Mouse (Mus musculus) forebrain, embryonic 16.5 days (tissue): ENCODE measurements around the gene Per1. TPM values are rescaled to one million over a fixed set of nuclear protein-coding genes. Genes with fewer than 3 reads are reported as not detected.

ENCODE experiments used
- ATAC-seq: fragments of 200-750 bp; cut with Nextera tagmentation; 2 replicates; pipeline ENCODE4 v1.8.0; 2017; ENCODE audit warnings: mild to moderate bottlenecking, moderate library complexity
- H3K27ac ChIP-seq: fragments of 300-500 bp; sonication (generic); 2 replicates; pipeline ENCODE4 v1.5.1; 2014; ENCODE audit warnings: low read length, control low read depth
- H3K27me3 ChIP-seq: fragments of 300-500 bp; sonication (generic); replicated peaks from 2 replicates; pipeline ENCODE4 v1.6.1; 2014; ENCODE audit warnings: low read length; ENCODE audit not compliant: control insufficient read depth, insufficient read depth
- H3K36me3 ChIP-seq: fragments of 300-500 bp; sonication (generic); 2 replicates; pipeline ENCODE4 v1.6.1; 2014; ENCODE audit not compliant: control insufficient read depth, insufficient read depth
- H3K4me1 ChIP-seq: fragments of 300-500 bp; sonication (generic); replicated peaks from 2 replicates; pipeline ENCODE4 v1.6.1; 2014; ENCODE audit warnings: low read length; ENCODE audit not compliant: control insufficient read depth, insufficient read depth
- H3K4me2 ChIP-seq: fragments of 300-500 bp; sonication (generic); 2 replicates; pipeline ENCODE4 v1.6.1; 2014; ENCODE audit warnings: mild to moderate bottlenecking, low read length, control low read depth
- H3K4me3 ChIP-seq: fragments of 300-500 bp; sonication (generic); replicated peaks from 2 replicates; pipeline ENCODE4 v1.5.1; 2014; ENCODE audit warnings: mild to moderate bottlenecking, low read length, control low read depth
- H3K9ac ChIP-seq: fragments of 300-500 bp; sonication (generic); replicated peaks from 2 replicates; pipeline ENCODE4 v1.6.1; 2014; ENCODE audit warnings: low read depth, low read length, control low read depth
- H3K9me3 ChIP-seq: fragments of 300-500 bp; sonication (generic); 2 replicates; pipeline ENCODE4 v1.6.1; 2016; ENCODE audit warnings: low read length; ENCODE audit not compliant: control insufficient read depth
- WGBS: fragments of 180-500 bp; shearing (Covaris S2); extraction: QIAGEN DNeasy Blood & Tissue Kit; methylation state at CpG from one replicate; pipeline ENCODE4 v1.1.7; 2014; 5-methylcytosine and 5-hydroxymethylcytosine counted together
- polyA plus RNA-seq: library from polyadenylated mRNA; unstranded; fragments of >200 nt; fragmentation: Nextera tagmentation; extraction: Ambion mirVana; gene quantifications from 2 replicates; pipeline ENCODE4 v1.2.1, GENCODE M21; 2015

The Per1 gene
- polyA plus RNA-seq, 1 experiment from 2014 or later, result 11.8 TPM

GRCm38 (mm10) chr11:69095511-69096231, 654 bp downstream of the Per1 start:
- Histone ChIP-seq H3K9ac (peak overlapping the region; percentile 47), H3K9me3 (no peaks in the 10 kb centered on the region), H3K4me2 (peak overlapping the region; percentile 75), H3K36me3 (no peaks in the 10 kb centered on the region), H3K27ac (peak overlapping the region; percentile 64), H3K27me3 (no peaks in the 10 kb centered on the region), H3K4me1 (peaks cover 68% of the 10 kb centered on the region), H3K4me3 (peak overlapping the region; percentile 46)
- no peak for ATAC-seq
- 3% methylated on average over 27 of the region's 27 CpGs for WGBS

GRCm38 (mm10) chr11:69096360-69096986, 1.5 kb downstream of the Per1 start:
- H3K9ac ChIP-seq, result peak overlapping the region; percentile 47
- peak overlapping the region; percentile 31 for H3K4me3 ChIP-seq
- peak overlapping the region; percentile 87 for H3K27ac ChIP-seq
- peaks cover 66% of the 10 kb centered on the region for H3K4me1 ChIP-seq
- no peaks in the 10 kb centered on the region for H3K9me3 ChIP-seq
- peaks cover 2% of the 10 kb centered on the region; the same call in 1 of the 2 replicates for H3K36me3 ChIP-seq
- H3K27me3 ChIP-seq, result no peaks in the 10 kb centered on the region
- H3K4me2 ChIP-seq, result peak overlapping the region; percentile 75
- WGBS, result 10% methylated on average over 9 of the region's 9 CpGs
- no peak for ATAC-seq

DNA sequence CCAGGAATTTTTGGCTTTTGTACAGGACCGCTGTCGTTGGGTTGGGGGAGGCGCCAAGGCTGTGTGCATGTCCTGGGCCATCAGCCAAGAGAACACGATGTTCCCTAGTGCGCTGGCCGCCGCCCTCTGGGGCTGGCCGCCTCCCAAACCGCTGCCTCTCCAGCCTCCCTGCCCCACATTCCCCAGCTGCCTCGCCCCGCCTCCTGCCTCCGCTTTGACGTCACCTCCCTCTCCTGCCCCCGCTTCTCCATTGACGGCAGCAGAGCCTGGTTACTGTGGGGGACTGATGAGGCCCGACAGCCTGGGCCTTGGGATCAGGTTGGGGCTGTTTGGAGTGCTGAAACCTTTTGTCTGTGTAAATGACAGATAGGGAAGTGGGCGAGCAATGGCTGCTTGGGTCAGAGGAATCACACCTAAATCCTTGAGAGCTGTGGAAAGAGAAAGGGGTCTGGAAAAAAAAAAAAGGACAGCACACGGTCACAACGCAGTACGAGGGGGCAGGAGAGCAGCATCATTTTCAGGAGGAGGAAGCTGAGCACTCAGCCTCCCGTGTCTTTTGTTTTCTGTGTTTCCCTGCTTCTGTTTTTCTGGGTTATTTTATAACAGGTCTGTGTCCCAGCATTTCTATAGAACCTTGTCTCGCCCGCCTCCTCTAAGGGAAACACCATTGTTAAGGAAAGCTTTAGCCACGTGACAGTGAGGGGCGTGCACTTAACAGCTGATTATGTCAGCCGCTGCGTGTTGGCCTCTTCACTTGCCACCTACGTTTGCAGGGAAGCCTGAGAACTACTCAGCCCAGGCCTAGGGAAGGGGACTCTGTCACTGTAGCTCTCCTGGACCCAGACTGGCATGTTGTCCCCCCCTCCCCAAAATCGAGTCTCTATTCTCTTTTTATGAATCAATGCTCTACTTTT, 2.2 kb downstream of the Per1 start:
- 1% methylated on average over 29 of the region's 29 CpGs for WGBS
- H3K27ac ChIP-seq, result peak overlapping the region; percentile 87
- peaks cover 6% of the 10 kb centered on the region; the same call in 1 of the 2 replicates for H3K36me3 ChIP-seq
- H3K4me1 ChIP-seq, result peaks cover 60% of the 10 kb centered on the region
- no peaks in the 10 kb centered on the region for H3K9me3 ChIP-seq
- peak overlapping the region; percentile 47 for H3K9ac ChIP-seq
- no peaks in the 10 kb centered on the region for H3K27me3 ChIP-seq
- ATAC-seq, result no peak
- peak overlapping the region; percentile 31 for H3K4me3 ChIP-seq
- H3K4me2 ChIP-seq, result peak overlapping the region; percentile 61

GRCm38 (mm10) chr11:69098039-69098761, 3.2 kb downstream of the Per1 start:
- peak overlapping the region; percentile 53 for H3K4me3 ChIP-seq
- peak overlapping the region; percentile 78 for H3K4me2 ChIP-seq
- peaks cover 60% of the 10 kb centered on the region for H3K4me1 ChIP-seq
- H3K9ac ChIP-seq, result peak overlapping the region; percentile 67
- H3K27me3 ChIP-seq, result no peaks in the 10 kb centered on the region
- H3K36me3 ChIP-seq, result peaks cover 7% of the 10 kb centered on the region
- no peaks in the 10 kb centered on the region for H3K9me3 ChIP-seq
- WGBS, result 16% methylated on average over 8 of the region's 8 CpGs
- ATAC-seq, result no peak
- peak overlapping the region; percentile 87 for H3K27ac ChIP-seq

DNA sequence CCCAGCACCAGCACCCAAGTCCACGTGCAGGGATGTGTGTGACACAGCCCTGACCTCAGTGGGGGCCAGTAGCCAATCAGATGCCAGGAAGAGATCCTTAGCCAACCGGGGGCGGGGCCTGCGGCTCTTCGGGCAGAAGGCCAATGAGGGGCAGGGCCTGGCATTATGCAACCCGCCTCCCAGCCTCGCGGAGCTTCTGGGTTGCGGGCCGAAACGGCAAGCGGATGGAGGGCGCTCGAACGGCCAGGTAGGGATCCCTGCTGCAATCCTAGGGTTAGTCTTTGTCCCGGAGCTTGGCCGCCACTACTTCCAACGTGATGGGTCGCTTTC, 3.7 kb downstream of the Per1 start:
- Histone ChIP-seq H3K4me3 (peak overlapping the region; percentile 53), H3K27me3 (no peaks in the 10 kb centered on the region), H3K27ac (peak overlapping the region; percentile 87), H3K4me2 (peak overlapping the region; percentile 78), H3K9me3 (no peaks in the 10 kb centered on the region), H3K36me3 (peaks cover 12% of the 10 kb centered on the region), H3K9ac (peak overlapping the region; percentile 67), H3K4me1 (peaks cover 60% of the 10 kb centered on the region)
- 0% methylated on average over 19 of the region's 19 CpGs for WGBS
- no peak for ATAC-seq

- H3K9me3 ChIP-seq, result no peaks in the 10 kb centered on the region
- no peak for ATAC-seq
- peaks cover 58% of the 10 kb centered on the region for H3K4me1 ChIP-seq
- H3K4me2 ChIP-seq, result peak overlapping the region; percentile 78
- peaks cover 18% of the 10 kb centered on the region for H3K36me3 ChIP-seq
- H3K4me3 ChIP-seq, result peak overlapping the region; percentile 53
- no peaks in the 10 kb centered on the region for H3K27me3 ChIP-seq
- H3K27ac ChIP-seq, result peak overlapping the region; percentile 87
- H3K9ac ChIP-seq, result peak overlapping the region; percentile 67
- WGBS, result under 1% methylated on average over 22 of the region's 22 CpGs
Observed at GRCm38 (mm10) chr11:69099177-69099914, 4.3 kb downstream of the Per1 start.

- peak; percentile 37 for ATAC-seq
- Histone ChIP-seq H3K27me3 (no peaks in the 10 kb centered on the region), H3K4me3 (peak overlapping the region; percentile 53), H3K9ac (peak overlapping the region; percentile 67), H3K9me3 (no peaks in the 10 kb centered on the region), H3K36me3 (peaks cover 18% of the 10 kb centered on the region), H3K4me2 (peak overlapping the region; percentile 78), H3K27ac (peak overlapping the region; percentile 87), H3K4me1 (peaks cover 56% of the 10 kb centered on the region)
- WGBS, result under 1% methylated on average over 23 of the region's 23 CpGs
Observed at GRCm38 (mm10) chr11:69099915-69100345, 4.9 kb downstream of the Per1 start.

GRCm38 (mm10) chr11:69100639-69101360, 5.8 kb downstream of the Per1 start:
- no peak for ATAC-seq
- peaks cover 22% of the 10 kb centered on the region for H3K36me3 ChIP-seq
- peak overlapping the region; percentile 67; the same call in 1 of the 2 replicates for H3K9ac ChIP-seq
- peak overlapping the region; percentile 53; the same call in 1 of the 2 replicates for H3K4me3 ChIP-seq
- H3K27me3 ChIP-seq, result no peaks in the 10 kb centered on the region
- H3K4me1 ChIP-seq, result peaks cover 50% of the 10 kb centered on the region
- H3K4me2 ChIP-seq, result peak overlapping the region; percentile 78
- no peaks in the 10 kb centered on the region for H3K9me3 ChIP-seq
- H3K27ac ChIP-seq, result no peak overlapping the region
- 89% methylated on average over 20 of the region's 20 CpGs for WGBS
